In genomic region chr11:85775492-85775891, GRCm38 (mm10) we compare ENCODE assay signal across 8 mouse cellular contexts. TPM values are rescaled to one million over a fixed set of nuclear protein-coding genes. Genes with fewer than 3 reads are reported as not detected.
DNase-seq lines count a peak whose midpoint lies in the region; ATAC-seq lines count a peak whose summit lies in the region.

No protein-coding gene starts in this region.

- WGBS in liver, embryonic 16.5 days (ENCODE audit: insufficient replicate concordance) = 48% methylated on average over 7 of the region's 7 CpGs
- WGBS in neural tube, embryonic 15.5 days = 40% methylated on average over 7 of the region's 7 CpGs
- 79% methylated on average over 7 of the region's 7 CpGs for WGBS in forebrain, embryonic 12.5 days

- DNase-seq in adrenal gland, adult (ENCODE audit: inconsistent age in 2 of 2, low spot score in 1 of 2) = peak; percentile 30 to 76
- DNase-seq in adrenal gland, postnatal 4 days (ENCODE audit: low spot score in 2 of 2) = no peak
- peak; percentile 45 for DNase-seq in MN1 (ENCODE audit: low spot score)
- DNase-seq in kidney, adult 18-20 months = peak; percentile 39
- DNase-seq in embryo, embryonic 10 days (ENCODE audit: low spot score) = no peak

- H3K27ac ChIP-seq in liver, embryonic 16.5 days (ENCODE audit: low read length) = no peak overlapping the region
- no peak overlapping the region for H3K27ac ChIP-seq in neural tube, embryonic 15.5 days (replicated peaks)
- no peak overlapping the region for H3K27ac ChIP-seq in forebrain, embryonic 12.5 days

- H3K36me3 ChIP-seq in liver, embryonic 16.5 days (ENCODE audit: control insufficient read depth, insufficient read depth) = no peaks in the 10 kb centered on the region
- H3K36me3 ChIP-seq in neural tube, embryonic 15.5 days = no peaks in the 10 kb centered on the region
- no peaks in the 10 kb centered on the region for H3K36me3 ChIP-seq in forebrain, embryonic 12.5 days (replicated peaks)

- no peaks in the 10 kb centered on the region; the same call in none of the 2 replicates for H3K4me1 ChIP-seq in liver, embryonic 16.5 days (ENCODE audit: control insufficient read depth, low read depth, low read length)
- H3K4me1 ChIP-seq in neural tube, embryonic 15.5 days = peaks cover 14% of the 10 kb centered on the region
- no peaks in the 10 kb centered on the region for H3K4me1 ChIP-seq in forebrain, embryonic 12.5 days

- H3K4me2 ChIP-seq in liver, embryonic 16.5 days (ENCODE audit: low read depth, low read length) = no peak overlapping the region
- no peak overlapping the region for H3K4me2 ChIP-seq in neural tube, embryonic 15.5 days
- H3K4me2 ChIP-seq in forebrain, embryonic 12.5 days = no peak overlapping the region

- no peak overlapping the region for H3K9ac ChIP-seq in liver, embryonic 16.5 days (ENCODE audit: low read depth, low read length)
- H3K9ac ChIP-seq in neural tube, embryonic 15.5 days (replicated peaks) = no peak overlapping the region
- no peak overlapping the region for H3K9ac ChIP-seq in forebrain, embryonic 12.5 days

- H3K4me3 ChIP-seq in liver, embryonic 16.5 days (ENCODE audit: low read depth, low read length) = no peak overlapping the region
- no peak overlapping the region for H3K4me3 ChIP-seq in neural tube, embryonic 15.5 days (replicated peaks)
- no peak overlapping the region for H3K4me3 ChIP-seq in forebrain, embryonic 12.5 days (replicated peaks)

- no peaks in the 10 kb centered on the region for H3K9me3 ChIP-seq in liver, embryonic 16.5 days (replicated peaks; ENCODE audit: control insufficient read depth, low read length)
- H3K9me3 ChIP-seq in neural tube, embryonic 15.5 days (replicated peaks) = no peaks in the 10 kb centered on the region
- H3K9me3 ChIP-seq in forebrain, embryonic 12.5 days = no peaks in the 10 kb centered on the region

- peak; percentile 27; the same call in 1 of the 2 replicates for ATAC-seq in liver, embryonic 16.5 days (ENCODE audit: low read depth)
- no peak for ATAC-seq in neural tube, embryonic 15.5 days (ENCODE audit: low FRiP score)
- ATAC-seq in forebrain, embryonic 12.5 days (ENCODE audit: low FRiP score) = no peak

- H3K27me3 ChIP-seq in liver, embryonic 16.5 days (ENCODE audit: control insufficient read depth, insufficient read depth, low read depth, low read length) = peaks cover 62% of the 10 kb centered on the region
- H3K27me3 ChIP-seq in neural tube, embryonic 15.5 days (replicated peaks) = peaks cover 14% of the 10 kb centered on the region; the same call in 1 of the 2 replicates
- H3K27me3 ChIP-seq in forebrain, embryonic 12.5 days = peaks cover 17% of the 10 kb centered on the region; the same call in 1 of the 2 replicates

RNA-seq across cellular contexts. Expression of gene Tbx2, which starts 56.9 kb away (rescaled TPM):
- total RNA-seq in adrenal gland, postnatal 4 days (2021) = 10 to 100 TPM; 63.3 TPM
- polyA plus RNA-seq in liver, embryonic 16.5 days (2015; fragmentation: Nextera tagmentation; extraction: Ambion mirVana) = 0.18 and 0.26 TPM in 2 replicates
- polyA plus RNA-seq in neural tube, embryonic 15.5 days (2015; fragmentation: Nextera tagmentation; extraction: Ambion mirVana) = 1.4 and 1.5 TPM in 2 replicates
- polyA plus RNA-seq in forebrain, embryonic 12.5 days (2016; fragmentation: Nextera tagmentation; extraction: Ambion mirVana) = 0.81 and 1.0 TPM in 2 replicates

Comparison
In these comparisons a context has a peak if more than half of its experiments do, and no peak if none do; other contexts are left out.
1. DNase-seq: peak in adrenal gland, adult (2 of 2), MN1 (single experiment) and kidney, adult 18-20 months (single experiment); none in adrenal gland, postnatal 4 days (0 of 2) and embryo, embryonic 10 days (single experiment).